Mouse (Mus musculus) adrenal gland, adult 2 months (tissue): ENCODE measurements at regions not wholly inside any gene's neighbourhood (a gene's known extent, or its start where the extent isn't known, plus 50 kb on each side); places are given as distances from the start of the nearest gene placed in this dataset.

ENCODE experiments used
- DNase-seq: peaks from one replicate; pipeline ENCODE4 v3.0.0; 2021

DNA sequence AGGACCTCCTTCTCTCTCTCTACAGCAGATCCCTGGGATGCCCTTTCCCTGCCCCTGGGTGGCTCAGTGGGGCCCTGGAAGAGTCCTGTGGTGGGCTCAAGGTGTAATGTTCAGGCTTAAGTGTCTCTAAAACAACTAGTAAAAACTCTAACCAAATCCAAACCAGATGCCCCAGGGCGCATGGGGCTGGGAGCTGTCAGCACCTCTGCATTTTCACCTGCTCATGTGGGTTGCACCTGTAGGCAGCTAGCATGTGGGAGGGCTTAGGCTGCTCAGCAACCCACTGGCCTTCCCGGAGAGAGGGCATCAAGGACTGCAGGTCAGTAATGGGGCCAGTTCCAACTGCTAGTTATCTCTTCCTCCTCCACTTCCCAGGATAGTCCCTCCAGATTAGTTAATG is 104.8 kb upstream of the Gm12830 start:
- DNase-seq, result no peak

DNA sequence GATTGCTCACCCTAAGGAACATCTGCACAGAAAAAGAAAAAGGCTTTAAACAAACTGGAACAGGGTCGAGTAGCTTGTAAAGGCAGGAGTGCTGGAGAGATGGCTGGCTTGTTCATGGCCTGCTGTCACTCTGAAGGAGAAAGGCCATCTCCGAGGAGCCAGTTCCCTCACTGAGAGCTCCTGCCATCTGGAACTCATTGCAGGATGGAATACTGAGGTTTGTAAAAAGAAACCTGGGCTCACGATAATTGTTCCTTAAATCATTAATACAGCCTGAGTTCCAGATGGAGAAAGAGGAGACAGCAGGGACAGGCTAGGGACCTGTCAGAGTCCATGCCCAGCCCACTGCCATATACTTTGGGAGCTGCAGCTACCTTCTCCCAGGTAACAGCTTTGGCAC is 100.8 kb upstream of the Gm12830 start:
- no peak for DNase-seq

DNA sequence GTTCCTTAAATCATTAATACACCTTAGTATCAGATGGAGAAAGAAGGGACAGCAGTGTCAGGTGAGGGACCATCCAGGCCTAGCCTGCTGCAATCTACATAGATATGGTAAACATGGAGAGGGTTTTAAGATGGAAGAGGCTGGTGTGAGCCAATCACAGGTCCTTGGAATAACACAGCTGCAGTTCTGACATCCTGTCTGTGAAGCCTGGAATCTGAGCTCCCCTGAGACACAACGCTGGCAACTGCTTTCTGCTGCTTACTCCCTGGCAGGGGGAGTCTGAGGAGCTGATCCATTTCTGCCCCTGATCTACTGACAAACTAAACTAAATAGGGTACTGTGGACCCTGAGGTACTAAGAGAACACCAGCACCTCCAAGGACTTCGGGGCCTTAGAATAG is 100.1 kb upstream of the Gm12830 start:
- DNase-seq, result no peak

DNA sequence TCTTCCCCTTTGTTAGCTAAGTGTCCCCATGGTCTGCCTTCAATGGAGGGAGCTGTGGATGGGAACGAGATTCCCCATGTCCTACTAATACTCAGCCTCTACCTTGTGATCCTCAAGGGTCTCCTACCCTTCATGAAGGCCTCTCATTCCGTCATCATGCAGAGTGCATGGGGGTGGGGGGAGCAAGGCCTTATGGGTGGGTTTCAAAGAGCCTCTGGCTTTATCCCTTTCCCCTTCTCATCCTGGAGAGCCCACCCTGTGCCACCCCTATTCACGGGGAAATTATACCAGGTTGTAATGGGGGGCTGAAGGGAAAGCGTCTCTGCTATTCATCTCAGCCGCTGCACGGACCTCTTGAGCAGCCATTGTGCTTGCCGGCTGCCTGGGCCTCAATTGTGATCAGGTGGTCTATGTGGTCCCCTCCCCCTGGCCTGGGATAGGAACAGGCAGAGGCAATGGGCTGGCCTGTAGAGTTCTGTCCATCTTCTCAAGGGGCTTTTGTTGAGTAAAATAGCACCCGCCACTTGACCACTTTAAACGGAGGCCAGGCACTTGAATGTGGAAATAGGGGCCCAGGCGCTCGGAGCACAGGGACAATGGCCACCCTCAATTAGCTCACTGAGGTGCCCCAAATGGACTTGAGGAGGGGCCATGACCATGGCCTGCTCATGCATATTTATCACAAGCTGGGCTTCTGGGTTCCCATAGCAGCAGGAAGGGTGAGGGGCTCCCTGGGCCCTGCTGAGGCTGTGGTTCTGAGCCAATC is 93.1 kb upstream of the Gm12830 start:
- DNase-seq, result no peak

DNA sequence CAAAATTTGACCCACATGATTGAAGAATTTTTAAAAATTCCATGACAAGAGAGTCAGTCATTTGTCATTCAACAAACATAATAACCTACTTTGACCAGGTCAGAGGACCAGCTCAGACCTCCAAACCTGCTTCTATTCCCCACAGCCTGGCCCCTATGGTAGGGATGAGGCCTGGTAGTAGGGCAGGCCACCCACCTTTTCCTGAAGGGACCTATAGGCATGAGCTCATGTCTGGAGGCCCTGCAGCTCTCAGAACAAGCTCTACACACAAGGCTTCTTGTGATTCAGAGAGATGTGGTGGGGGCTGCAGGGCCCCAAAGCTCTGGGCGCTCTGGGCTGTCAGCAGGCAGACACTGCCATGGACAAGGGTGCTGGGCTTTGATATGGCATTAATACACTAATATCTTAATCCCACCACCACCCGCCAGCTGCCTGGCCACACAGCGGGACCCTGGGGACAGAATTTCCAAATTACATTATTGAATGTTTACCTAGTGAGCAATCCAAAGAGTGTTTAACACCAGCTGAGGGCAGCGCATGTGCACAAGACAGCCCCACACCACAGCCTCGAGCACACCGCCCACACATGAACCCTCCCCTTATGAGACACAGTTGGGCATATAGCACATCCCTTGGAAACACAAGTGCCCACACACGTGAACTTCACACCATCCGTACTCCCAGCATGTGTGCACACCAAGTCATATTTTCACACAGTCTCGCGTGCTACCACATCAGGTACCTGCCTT is 88.1 kb upstream of the Gm12830 start:
- DNase-seq, result no peak

DNA sequence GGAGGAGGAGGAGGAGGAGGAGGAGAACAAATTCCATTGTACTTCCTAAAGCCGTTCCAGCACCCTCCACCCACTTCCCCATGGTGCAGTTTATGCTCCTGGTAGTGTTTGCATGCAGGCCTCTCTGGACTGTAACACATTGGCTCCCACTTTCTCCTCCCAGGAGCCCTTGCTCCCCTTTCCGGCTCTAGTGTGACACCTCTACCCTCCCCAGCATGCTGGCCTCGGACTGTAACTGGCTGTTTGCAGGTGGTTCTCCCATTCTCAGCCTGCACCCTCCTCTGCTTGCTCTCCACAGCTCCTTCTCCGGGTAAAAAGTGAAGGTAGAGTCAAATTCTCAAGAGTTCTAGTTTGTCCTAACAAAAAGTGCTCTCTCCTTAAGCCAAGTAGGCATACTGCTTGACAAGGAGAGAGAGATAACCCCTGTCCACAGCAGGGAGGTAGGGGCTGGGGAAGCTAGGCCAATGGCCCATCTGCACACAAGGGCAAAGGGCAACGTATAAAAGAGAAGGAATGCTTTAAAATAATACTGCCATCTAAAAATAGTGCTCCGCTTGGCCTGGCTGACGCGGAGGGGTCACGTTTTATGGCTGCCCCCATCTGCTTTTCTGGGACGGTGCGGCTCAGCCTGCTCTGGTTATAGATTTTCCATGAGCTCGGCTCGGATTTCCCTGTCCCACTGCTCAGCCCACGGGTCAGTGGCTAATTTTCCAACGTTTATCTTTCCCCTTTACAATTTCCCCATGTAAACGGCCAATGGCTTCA is 82.4 kb upstream of the Gm12830 start:
- DNase-seq, result no peak

DNA sequence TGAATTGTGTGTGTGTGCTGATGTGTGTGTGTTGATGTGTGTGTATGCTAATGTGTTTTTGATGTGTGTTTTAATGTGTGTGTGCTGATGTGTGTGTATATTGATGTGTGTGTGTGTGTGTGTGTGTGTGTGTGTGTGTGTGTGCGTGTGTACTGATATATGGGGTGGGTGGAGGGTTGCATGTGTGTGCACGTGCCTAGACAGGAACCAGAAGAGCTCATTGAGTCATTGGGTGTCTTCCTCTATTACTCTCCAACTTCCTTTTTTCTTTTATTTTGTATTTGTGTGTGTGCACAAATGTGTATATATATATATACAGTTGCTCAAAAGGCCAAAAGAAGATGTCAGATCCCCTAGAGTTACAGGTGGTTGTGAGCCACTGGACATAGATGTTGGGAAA is 73.4 kb upstream of the Gm12830 start:
- DNase-seq, result no peak

DNA sequence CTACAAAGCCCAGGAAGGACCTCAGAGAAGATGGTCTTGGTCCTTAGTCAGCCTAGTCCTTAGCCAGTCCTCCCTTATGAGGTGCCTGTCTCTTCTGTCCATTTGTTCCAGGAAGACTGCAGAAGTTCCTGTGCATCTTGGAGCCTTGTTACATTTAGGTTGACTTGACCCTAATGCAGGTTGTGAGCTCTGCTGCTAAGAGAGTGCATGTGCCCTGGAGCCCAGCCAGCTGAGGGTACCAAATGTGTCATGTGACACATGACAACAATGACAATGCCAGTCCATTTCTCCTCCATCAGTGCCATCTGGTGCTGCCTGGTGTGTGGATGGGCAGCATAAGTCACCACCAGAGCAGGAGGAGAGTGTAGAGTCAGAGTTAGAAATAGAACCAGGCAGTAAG is 61.7 kb upstream of the Gm12830 start:
- DNase-seq, result no peak

DNA sequence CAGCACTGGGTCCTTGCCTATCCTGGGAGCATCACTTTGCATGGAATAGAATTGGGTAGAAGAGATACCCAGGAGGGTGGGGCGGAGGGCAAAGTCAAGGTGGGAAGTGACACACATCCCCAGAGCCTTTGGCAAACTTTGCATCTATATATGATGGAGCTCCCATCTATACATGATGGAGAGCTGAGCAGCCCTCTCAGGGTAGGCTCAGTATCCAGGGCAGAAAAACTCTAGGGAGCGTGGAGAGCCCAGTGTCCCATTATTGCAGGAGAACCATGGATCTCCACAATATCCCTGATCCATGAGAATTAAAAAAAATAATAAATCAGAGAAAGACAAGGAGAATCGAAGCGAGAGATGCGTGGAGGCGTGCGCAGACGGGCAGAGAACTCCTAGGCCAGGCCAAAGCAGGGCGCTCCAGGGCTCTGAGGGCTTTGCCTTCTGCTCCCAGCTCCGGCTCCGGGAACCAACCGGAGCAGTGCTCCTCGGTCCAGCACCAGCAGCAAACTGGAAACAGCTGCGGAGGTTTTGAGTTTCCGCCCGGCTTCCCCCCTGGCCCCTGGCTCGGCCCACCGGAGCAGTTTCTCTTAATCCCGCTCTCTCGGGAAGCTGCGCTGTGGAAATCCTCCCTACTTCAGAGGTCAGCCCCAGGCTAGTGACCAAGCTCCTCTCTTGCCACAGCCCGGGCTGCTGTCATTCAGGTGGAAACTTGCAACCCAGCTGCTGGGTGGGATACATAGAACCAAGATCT is 54.7 kb upstream of the Gm12830 start:
- DNase-seq, result no peak
